27 mouse cellular contexts compared by ENCODE assay signal in genomic region chr4:26223267-26223666, GRCm38 (mm10).
"Had no signal": no experiment of that assay in that cellular context is flagged by ENCODE, and none has a peak within 500 bp of the region (broad histone marks: within the 10 kb centered on the region; RNA-seq: fewer than 3 reads in every experiment).

No protein-coding gene starts in this region.

- DNase-seq: gastrocnemius, postnatal 14 days; gastrocnemius, postnatal 36 days; heart, adult 11 months; heart, adult 2 months; heart, postnatal 14 days; heart, postnatal 36 days; kidney, adult 11 months; kidney, adult 2 months; kidney, adult 9 months; kidney, postnatal 14 days; kidney, postnatal 36 days; layer of hippocampus, adult 9-11 months; layer of hippocampus, postnatal 36 days; left cerebral cortex, postnatal 4 days had no signal

- ATAC-seq: hindbrain, postnatal 0 days; intestine, embryonic 16.5 days; liver, embryonic 12.5 days had no signal

- H3K4me2 ChIP-seq: heart, embryonic 11.5 days; heart, embryonic 13.5 days; heart, embryonic 15.5 days; hindbrain, embryonic 13.5 days; hindbrain, embryonic 15.5 days; kidney, embryonic 15.5 days; limb, embryonic 13.5 days; limb, embryonic 15.5 days; liver, embryonic 12.5 days had no signal

- H3K9ac ChIP-seq: heart, embryonic 13.5 days; heart, embryonic 15.5 days; hindbrain, embryonic 13.5 days; hindbrain, embryonic 15.5 days; kidney, embryonic 15.5 days; limb, embryonic 13.5 days; limb, embryonic 15.5 days; liver, embryonic 12.5 days; liver, embryonic 14.5 days had no signal

- H3K27ac ChIP-seq: heart, adult 2 months; heart, embryonic 13.5 days; heart, embryonic 15.5 days; hindbrain, embryonic 13.5 days; hindbrain, embryonic 15.5 days; hindbrain, postnatal 0 days; kidney, embryonic 15.5 days; kidney, postnatal 0 days; limb, embryonic 13.5 days; limb, embryonic 15.5 days; liver, embryonic 12.5 days; liver, embryonic 14.5 days had no signal

- H3K4me1 ChIP-seq: heart, embryonic 13.5 days; heart, embryonic 15.5 days; hindbrain, embryonic 13.5 days; hindbrain, embryonic 15.5 days; kidney, embryonic 15.5 days; limb, embryonic 13.5 days; limb, embryonic 15.5 days; liver, embryonic 12.5 days had no signal

- H3K27me3 ChIP-seq: heart, embryonic 13.5 days; heart, embryonic 15.5 days; hindbrain, embryonic 13.5 days; hindbrain, embryonic 15.5 days; kidney, embryonic 15.5 days; limb, embryonic 13.5 days; limb, embryonic 15.5 days; liver, embryonic 12.5 days had no signal

- H3K9me3 ChIP-seq: heart, embryonic 13.5 days; heart, embryonic 15.5 days; hindbrain, embryonic 13.5 days; hindbrain, embryonic 15.5 days; kidney, embryonic 15.5 days; limb, embryonic 13.5 days; limb, embryonic 15.5 days; liver, embryonic 12.5 days had no signal

- H3K4me3 ChIP-seq: heart, adult 2 months; heart, embryonic 13.5 days; heart, embryonic 15.5 days; hindbrain, embryonic 13.5 days; hindbrain, embryonic 15.5 days; kidney, embryonic 15.5 days; limb, embryonic 13.5 days; limb, embryonic 15.5 days; liver, embryonic 12.5 days had no signal

- H3K36me3 ChIP-seq: heart, embryonic 13.5 days; heart, embryonic 15.5 days; hindbrain, embryonic 13.5 days; hindbrain, embryonic 15.5 days; kidney, embryonic 15.5 days; limb, embryonic 13.5 days; limb, embryonic 15.5 days; liver, embryonic 12.5 days had no signal
